20 mouse cellular contexts compared by ENCODE assay signal in genomic region chr6:32331281-32331680, GRCm38 (mm10).
A peak's percentile ranks its signal among the peaks of the same experiment; 100 is the strongest.
DNase-seq lines count a peak whose midpoint lies in the region; ATAC-seq and TF ChIP-seq lines count a peak whose summit lies in the region.
"Had no signal": no experiment of that assay in that cellular context is flagged by ENCODE, and none has a peak within 500 bp of the region (broad histone marks: within the 10 kb centered on the region; RNA-seq: fewer than 3 reads in every experiment).

No protein-coding gene starts in this region.

- peak overlapping the region; percentile 45; the same call in 1 of the 2 replicates for H3K27ac ChIP-seq in heart, embryonic 10.5 days
- H3K27ac ChIP-seq in hindbrain, postnatal 0 days: no peak overlapping the region
- no peak overlapping the region for H3K27ac ChIP-seq in hindbrain, embryonic 14.5 days
- H3K27ac ChIP-seq in neural tube, embryonic 13.5 days (replicated peaks): no peak overlapping the region
- no peak overlapping the region for H3K27ac ChIP-seq in neural tube, embryonic 15.5 days (replicated peaks)
- H3K27ac ChIP-seq in midbrain, postnatal 0 days (ENCODE audit: low read depth, low read length): no peak overlapping the region
- H3K27ac ChIP-seq: embryonic facial prominence, embryonic 10.5 days; forebrain, embryonic 13.5 days; heart, adult 2 months had no signal

- H3K9me3 ChIP-seq in heart, embryonic 10.5 days: no peaks in the 10 kb centered on the region
- H3K9me3 ChIP-seq in hindbrain, postnatal 0 days (ENCODE audit: low read length): no peaks in the 10 kb centered on the region
- no peaks in the 10 kb centered on the region for H3K9me3 ChIP-seq in hindbrain, embryonic 14.5 days (ENCODE audit: control insufficient read depth, low read length)
- H3K9me3 ChIP-seq in neural tube, embryonic 13.5 days: no peaks in the 10 kb centered on the region
- no peaks in the 10 kb centered on the region for H3K9me3 ChIP-seq in neural tube, embryonic 15.5 days (replicated peaks)
- no peaks in the 10 kb centered on the region for H3K9me3 ChIP-seq in midbrain, postnatal 0 days (ENCODE audit: low read length)
- H3K9me3 ChIP-seq: embryonic facial prominence, embryonic 10.5 days; forebrain, embryonic 13.5 days had no signal

- no peak for DNase-seq in heart, embryonic 10.5 days (ENCODE audit: low spot score)
- DNase-seq in heart, adult 9 months (ENCODE audit: low spot score in 2 of 2): no peak
- no peak for DNase-seq in hindbrain, postnatal 0 days (ENCODE audit: low spot score)
- no peak for DNase-seq in hindbrain, embryonic 14.5 days (ENCODE audit: low spot score)
- DNase-seq in midbrain, postnatal 0 days (ENCODE audit: low spot score): no peak
- DNase-seq in adrenal gland, adult 18-20 months (ENCODE audit: low spot score in 2 of 2): no peak
- DNase-seq: adrenal gland, adult 2 months; adrenal gland, postnatal 25 days; cerebellum, adult 2 months; cerebellum, postnatal 10 days; gastrocnemius, postnatal 36 days; heart, adult 2 months; heart, postnatal 10 days had no signal

- no peaks in the 10 kb centered on the region for H3K36me3 ChIP-seq in heart, embryonic 10.5 days
- H3K36me3 ChIP-seq in hindbrain, postnatal 0 days (ENCODE audit: insufficient read depth, low read length): no peaks in the 10 kb centered on the region
- no peaks in the 10 kb centered on the region for H3K36me3 ChIP-seq in hindbrain, embryonic 14.5 days (replicated peaks; ENCODE audit: control insufficient read depth, insufficient read depth)
- no peaks in the 10 kb centered on the region for H3K36me3 ChIP-seq in neural tube, embryonic 13.5 days
- no peaks in the 10 kb centered on the region for H3K36me3 ChIP-seq in neural tube, embryonic 15.5 days
- no peaks in the 10 kb centered on the region for H3K36me3 ChIP-seq in midbrain, postnatal 0 days (ENCODE audit: insufficient read depth, low read length)
- H3K36me3 ChIP-seq: embryonic facial prominence, embryonic 10.5 days had no signal

- H3K4me1 ChIP-seq in heart, embryonic 10.5 days: peaks cover 63% of the 10 kb centered on the region
- peaks cover 6% of the 10 kb centered on the region; the same call in 1 of the 2 replicates for H3K4me1 ChIP-seq in hindbrain, postnatal 0 days (ENCODE audit: insufficient read depth, low read length)
- H3K4me1 ChIP-seq in hindbrain, embryonic 14.5 days (replicated peaks; ENCODE audit: control insufficient read depth, insufficient read depth, low read length): peaks cover 21% of the 10 kb centered on the region
- peaks cover 50% of the 10 kb centered on the region for H3K4me1 ChIP-seq in neural tube, embryonic 13.5 days (replicated peaks)
- H3K4me1 ChIP-seq in neural tube, embryonic 15.5 days: peaks cover 46% of the 10 kb centered on the region
- H3K4me1 ChIP-seq in midbrain, postnatal 0 days (ENCODE audit: insufficient read depth, low read length): no peaks in the 10 kb centered on the region; the same call in 1 of the 2 replicates

- H3K4me2 ChIP-seq in hindbrain, postnatal 0 days (ENCODE audit: low read depth, low read length): no peak overlapping the region
- H3K4me2 ChIP-seq in hindbrain, embryonic 14.5 days (replicated peaks): no peak overlapping the region
- H3K4me2 ChIP-seq in neural tube, embryonic 13.5 days: no peak overlapping the region
- H3K4me2 ChIP-seq in neural tube, embryonic 15.5 days: no peak overlapping the region
- H3K4me2 ChIP-seq in midbrain, postnatal 0 days (ENCODE audit: low read depth, low read length, poor library complexity, severe bottlenecking): no peak overlapping the region
- H3K4me2 ChIP-seq: forebrain, embryonic 13.5 days had no signal

- no peak overlapping the region for H3K4me3 ChIP-seq in heart, embryonic 10.5 days
- no peak overlapping the region for H3K4me3 ChIP-seq in hindbrain, postnatal 0 days (ENCODE audit: low read length)
- H3K4me3 ChIP-seq in hindbrain, embryonic 14.5 days (replicated peaks; ENCODE audit: low read length): no peak overlapping the region
- H3K4me3 ChIP-seq in neural tube, embryonic 13.5 days: no peak overlapping the region
- no peak overlapping the region for H3K4me3 ChIP-seq in neural tube, embryonic 15.5 days (replicated peaks)
- no peak overlapping the region for H3K4me3 ChIP-seq in midbrain, postnatal 0 days (ENCODE audit: low read depth, low read length)
- H3K4me3 ChIP-seq: embryonic facial prominence, embryonic 10.5 days; forebrain, embryonic 13.5 days; heart, adult 2 months had no signal

- no peaks in the 10 kb centered on the region for H3K27me3 ChIP-seq in heart, embryonic 10.5 days (ENCODE audit: insufficient read depth, poor library complexity, severe bottlenecking)
- no peaks in the 10 kb centered on the region for H3K27me3 ChIP-seq in hindbrain, postnatal 0 days (ENCODE audit: insufficient read depth, low read length)
- no peaks in the 10 kb centered on the region for H3K27me3 ChIP-seq in hindbrain, embryonic 14.5 days (ENCODE audit: control insufficient read depth, insufficient read depth, low read length)
- H3K27me3 ChIP-seq in neural tube, embryonic 13.5 days: no peaks in the 10 kb centered on the region
- H3K27me3 ChIP-seq in neural tube, embryonic 15.5 days (replicated peaks): no peaks in the 10 kb centered on the region
- H3K27me3 ChIP-seq in midbrain, postnatal 0 days (ENCODE audit: insufficient read depth, low read length): no peaks in the 10 kb centered on the region
- H3K27me3 ChIP-seq: forebrain, embryonic 13.5 days; Patski had no signal

- no peak for ATAC-seq in hindbrain, postnatal 0 days
- no peak for ATAC-seq in hindbrain, embryonic 14.5 days (ENCODE audit: low FRiP score)
- ATAC-seq in neural tube, embryonic 13.5 days (ENCODE audit: low read depth): 0 out of 2 replicates have a peak, but pooled peaks have one; percentile 13
- no peak for ATAC-seq in neural tube, embryonic 15.5 days (ENCODE audit: low FRiP score)
- ATAC-seq in midbrain, postnatal 0 days (ENCODE audit: low FRiP score): no peak
- ATAC-seq: activated CD4-positive, CD25-positive, alpha-beta regulatory T cell, adult 4 months; forebrain, embryonic 13.5 days; intestine, embryonic 16.5 days; Patski had no signal

- TF ChIP-seq CTCF in hindbrain, postnatal 0 days (IDR thresholded peaks at IDR 0.05; ENCODE audit: low read depth): peak; percentile 16; the same call in 1 of the 2 replicates
- 0 out of 2 replicates have a peak, but pooled peaks have one; percentile 1 for TF ChIP-seq CTCF in midbrain, postnatal 0 days (IDR thresholded peaks at IDR 0.05)

- no peak overlapping the region for H3K9ac ChIP-seq in hindbrain, postnatal 0 days (replicated peaks; ENCODE audit: low read length)
- no peak overlapping the region for H3K9ac ChIP-seq in hindbrain, embryonic 14.5 days
- no peak overlapping the region for H3K9ac ChIP-seq in neural tube, embryonic 13.5 days
- no peak overlapping the region for H3K9ac ChIP-seq in neural tube, embryonic 15.5 days (replicated peaks)
- H3K9ac ChIP-seq in midbrain, postnatal 0 days (replicated peaks; ENCODE audit: low read length, poor library complexity, severe bottlenecking): no peak overlapping the region
- H3K9ac ChIP-seq: forebrain, embryonic 13.5 days had no signal
